Mouse (Mus musculus) liver, postnatal 0 days (tissue): ENCODE results near the gene Napsa.

Experiments used
- CTCF ChIP-seq: sonication (generic); IDR thresholded peaks from 2 replicates; pipeline ENCODE4 v1.5.1; 2016; ENCODE audit warnings: antibody characterized with exemption, low read depth
- EP300 ChIP-seq: IDR thresholded peaks from 2 replicates; pipeline ENCODE4 v1.6.1; 2016; ENCODE audit warnings: antibody characterized with exemption, low read depth, mild to moderate bottlenecking

DNA sequence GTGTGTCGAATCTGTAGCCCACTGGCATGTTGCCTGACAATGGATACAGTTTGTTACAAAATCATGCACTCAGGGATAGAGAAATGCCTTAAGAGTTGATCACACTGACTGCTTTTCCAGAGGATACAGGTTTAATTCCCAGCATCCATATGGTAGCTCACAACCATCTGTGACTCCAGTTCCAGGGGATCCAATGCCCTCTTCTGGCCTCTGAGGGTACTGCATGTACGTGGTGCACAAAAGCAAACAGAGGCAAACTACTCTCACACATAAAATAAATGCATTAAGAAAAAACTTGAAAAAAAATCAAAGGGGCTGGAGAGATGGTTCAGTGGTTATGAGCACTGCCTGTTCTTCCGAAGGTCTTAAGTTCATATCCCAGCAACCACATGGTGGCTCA is 44.9 kb downstream of the Napsa start:
- TF ChIP-seq EP300, result no peak
- TF ChIP-seq CTCF, result peak; percentile 52; the same call in 1 of the 2 replicates
